Mouse (Mus musculus) liver, embryonic 15.5 days (tissue): ENCODE measurements around the gene Tomt. TPM values are rescaled to one million over a fixed set of nuclear protein-coding genes. Genes with fewer than 3 reads are reported as not detected.
A peak's percentile ranks its signal among the peaks of the same experiment; 100 is the strongest.

Experiments used
- ATAC-seq: fragments of 200-750 bp; cut with Nextera tagmentation; 2 replicates; pipeline ENCODE4 v1.8.0; 2017; ENCODE audit warnings: moderate number of reproducible peaks, mild to moderate bottlenecking, moderate library complexity; ENCODE audit not compliant: insufficient read depth
- H3K27ac ChIP-seq: fragments of 300-500 bp; sonication (generic); replicated peaks from 2 replicates; pipeline ENCODE4 v1.5.1; 2015; ENCODE audit warnings: mild to moderate bottlenecking, inconsistent platforms
- H3K27me3 ChIP-seq: fragments of 300-500 bp; sonication (generic); 2 replicates; pipeline ENCODE4 v1.6.1; 2015; ENCODE audit warnings: mild to moderate bottlenecking, inconsistent platforms
- H3K36me3 ChIP-seq: fragments of 300-500 bp; sonication (generic); replicated peaks from 2 replicates; pipeline ENCODE4 v1.6.1; 2015; ENCODE audit warnings: moderate library complexity, mild to moderate bottlenecking, inconsistent platforms
- H3K4me1 ChIP-seq: fragments of 300-500 bp; sonication (generic); replicated peaks from 2 replicates; pipeline ENCODE4 v1.6.1; 2015; ENCODE audit warnings: inconsistent platforms
- H3K4me2 ChIP-seq: fragments of 300-500 bp; sonication (generic); 2 replicates; pipeline ENCODE4 v1.6.1; 2015; ENCODE audit warnings: moderate library complexity, mild to moderate bottlenecking, inconsistent platforms
- H3K4me3 ChIP-seq: fragments of 300-500 bp; sonication (generic); replicated peaks from 2 replicates; pipeline ENCODE4 v1.5.1; 2015; ENCODE audit warnings: mild to moderate bottlenecking, inconsistent platforms
- H3K9ac ChIP-seq: fragments of 300-500 bp; sonication (generic); 2 replicates; pipeline ENCODE4 v1.6.1; 2015; ENCODE audit warnings: moderate library complexity, mild to moderate bottlenecking, inconsistent platforms
- H3K9me3 ChIP-seq: fragments of 300-500 bp; sonication (generic); replicated peaks from 2 replicates; pipeline ENCODE4 v1.6.1; 2016; ENCODE audit warnings: inconsistent platforms
- WGBS: fragments of 180-500 bp; shearing (Covaris S2); methylation state at CpG from one replicate; pipeline ENCODE4 v1.1.7; 2015; ENCODE audit warnings: mixed read lengths; ENCODE audit not compliant: insufficient replicate concordance; 5-methylcytosine and 5-hydroxymethylcytosine counted together
- polyA plus RNA-seq: library from polyadenylated mRNA; unstranded; fragments of >200 nt; fragmentation: Nextera tagmentation; extraction: Ambion mirVana; gene quantifications from 2 replicates; pipeline ENCODE4 v1.2.1, GENCODE M21; 2015

The Tomt gene
- polyA plus RNA-seq, 1 experiment from 2014 or later: 0.15 TPM

DNA sequence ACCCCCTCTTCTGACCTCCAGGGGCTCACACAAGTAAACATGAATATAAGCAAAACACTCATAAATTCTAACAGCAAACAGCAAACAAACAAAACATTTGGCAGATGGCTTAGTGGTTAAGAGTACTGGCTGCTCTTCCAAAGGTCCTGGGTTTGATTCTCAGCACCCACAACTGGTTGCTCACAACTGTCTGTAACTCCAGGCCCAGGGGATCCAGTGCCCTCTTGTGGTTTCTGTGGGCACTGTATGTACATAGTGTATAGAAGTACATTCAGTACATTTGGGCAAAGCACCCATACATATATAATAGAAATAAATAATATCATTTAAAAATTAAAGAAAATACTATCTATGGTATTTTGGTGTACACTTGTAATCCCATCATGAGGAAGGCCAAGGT, 3.3 kb downstream of the Tomt start:
- no peak overlapping the region for H3K4me2 ChIP-seq
- H3K36me3 ChIP-seq: peaks cover 20% of the 10 kb centered on the region
- no peak overlapping the region for H3K27ac ChIP-seq
- no peak overlapping the region for H3K4me3 ChIP-seq
- no peaks in the 10 kb centered on the region for H3K27me3 ChIP-seq
- ATAC-seq: no peak
- H3K9ac ChIP-seq: no peak overlapping the region
- H3K4me1 ChIP-seq: peaks cover 36% of the 10 kb centered on the region
- H3K9me3 ChIP-seq: no peaks in the 10 kb centered on the region

DNA sequence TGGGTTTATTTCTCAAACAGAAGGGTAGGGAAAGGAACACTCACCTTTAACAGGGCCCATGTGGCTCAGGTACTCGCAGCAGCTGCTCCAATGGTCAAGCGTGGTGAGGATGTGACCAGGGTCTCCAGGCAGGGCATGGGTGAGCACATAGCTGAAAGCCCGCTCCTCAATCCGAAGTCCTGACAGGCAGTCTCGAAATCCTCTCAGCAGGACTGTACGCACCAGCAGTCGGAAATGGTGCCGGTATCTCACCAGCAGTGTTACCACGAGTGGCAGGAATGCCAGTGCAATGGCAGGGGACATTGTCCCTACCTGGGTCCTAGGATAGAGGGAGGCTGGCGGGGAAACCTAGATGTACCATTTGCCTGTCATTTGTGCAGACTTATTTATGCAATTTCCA, 4.2 kb downstream of the Tomt start:
- Histone ChIP-seq H3K27ac (no peak overlapping the region), H3K4me1 (peaks cover 37% of the 10 kb centered on the region), H3K27me3 (no peaks in the 10 kb centered on the region), H3K4me3 (no peak overlapping the region), H3K9me3 (no peaks in the 10 kb centered on the region), H3K9ac (no peak overlapping the region), H3K4me2 (no peak overlapping the region), H3K36me3 (peaks cover 21% of the 10 kb centered on the region)
- no peak for ATAC-seq
- WGBS: 84% methylated on average over 10 of the region's 10 CpGs

- H3K4me1 ChIP-seq: peaks cover 34% of the 10 kb centered on the region
- H3K4me3 ChIP-seq: no peak overlapping the region
- 82% methylated on average over 16 of the region's 16 CpGs for WGBS
- H3K27me3 ChIP-seq: no peaks in the 10 kb centered on the region
- no peak for ATAC-seq
- no peak overlapping the region for H3K4me2 ChIP-seq
- no peaks in the 10 kb centered on the region for H3K9me3 ChIP-seq
- peaks cover 21% of the 10 kb centered on the region for H3K36me3 ChIP-seq
- no peak overlapping the region for H3K9ac ChIP-seq
- 0 out of 2 replicates have a peak overlapping the region, but pooled peaks have one; percentile 6 for H3K27ac ChIP-seq
Observed at GRCm38 (mm10) chr7:101900331-101901097, 5.6 kb downstream of the Tomt start.

GRCm38 (mm10) chr7:101896104-101897066, 9.8 kb downstream of the Tomt start:
- peak; percentile 97 for ATAC-seq
- under 1% methylated on average over 57 of the region's 57 CpGs for WGBS
- Histone ChIP-seq H3K27me3 (no peaks in the 10 kb centered on the region), H3K36me3 (peaks cover 14% of the 10 kb centered on the region; the same call in 1 of the 2 replicates), H3K4me1 (peaks cover 32% of the 10 kb centered on the region), H3K9ac (peak overlapping the region; percentile 69), H3K4me3 (peak overlapping the region; percentile 68), H3K9me3 (no peaks in the 10 kb centered on the region), H3K4me2 (peak overlapping the region; percentile 85), H3K27ac (peak overlapping the region; percentile 89)

DNA sequence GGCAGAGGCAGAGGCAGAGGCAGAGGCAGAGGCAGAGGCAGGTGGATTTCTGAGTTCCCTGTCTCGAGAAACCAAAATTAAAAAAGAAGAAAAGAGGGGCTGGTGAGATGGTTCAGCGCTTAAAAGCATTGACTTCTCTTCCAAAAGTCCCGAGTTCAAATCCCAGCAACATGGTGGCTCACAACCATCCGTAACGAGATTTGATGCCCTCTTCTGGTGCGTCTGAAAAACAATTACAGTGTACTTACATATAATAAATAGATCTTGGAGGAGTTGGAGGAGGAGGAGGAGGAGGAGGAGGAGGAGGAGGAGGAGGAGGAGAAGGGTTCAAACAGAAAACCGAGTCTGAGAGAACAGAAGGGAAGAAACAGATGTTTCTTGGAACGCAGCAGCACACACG, 10.5 kb downstream of the Tomt start:
- ATAC-seq: peak; percentile 0; the same call in 1 of the 2 replicates
- Histone ChIP-seq H3K9me3 (no peaks in the 10 kb centered on the region), H3K4me3 (peak overlapping the region; percentile 68), H3K27me3 (no peaks in the 10 kb centered on the region), H3K4me1 (peaks cover 32% of the 10 kb centered on the region), H3K27ac (peak overlapping the region; percentile 61), H3K4me2 (peak overlapping the region; percentile 85), H3K36me3 (peaks cover 14% of the 10 kb centered on the region; the same call in 1 of the 2 replicates), H3K9ac (peak overlapping the region; percentile 53; the same call in 1 of the 2 replicates)
- 29% methylated on average over 9 of the region's 9 CpGs for WGBS

GRCm38 (mm10) chr7:101888460-101888859, 17.7 kb downstream of the Tomt start:
- no peak overlapping the region for H3K27ac ChIP-seq
- H3K4me2 ChIP-seq: no peak overlapping the region
- no peaks in the 10 kb centered on the region for H3K9me3 ChIP-seq
- H3K4me3 ChIP-seq: no peak overlapping the region
- no peaks in the 10 kb centered on the region for H3K36me3 ChIP-seq
- no peak for ATAC-seq
- 60% methylated on average over 4 of the region's 4 CpGs for WGBS
- no peak overlapping the region for H3K9ac ChIP-seq
- H3K4me1 ChIP-seq: no peaks in the 10 kb centered on the region
- H3K27me3 ChIP-seq: peaks cover 6% of the 10 kb centered on the region

- ATAC-seq: no peak
- no peaks in the 10 kb centered on the region for H3K9me3 ChIP-seq
Observed at GRCm38 (mm10) chr7:101886274-101886673, 19.9 kb downstream of the Tomt start.

GRCm38 (mm10) chr7:101884160-101884559, 22.0 kb downstream of the Tomt start:
- no peaks in the 10 kb centered on the region for H3K36me3 ChIP-seq
- ATAC-seq: no peak
- H3K9me3 ChIP-seq: no peaks in the 10 kb centered on the region
- no peak overlapping the region for H3K9ac ChIP-seq
- no peak overlapping the region for H3K4me2 ChIP-seq
- no peak overlapping the region for H3K4me3 ChIP-seq
- H3K27ac ChIP-seq: no peak overlapping the region
- no peaks in the 10 kb centered on the region for H3K4me1 ChIP-seq
- WGBS: 82% methylated on average over 4 of the region's 4 CpGs
- H3K27me3 ChIP-seq: peaks cover 6% of the 10 kb centered on the region

More at GRCm38 (mm10) chr7:101886274-101886673, 19.9 kb downstream of the Tomt start:
- 76% methylated on average over 6 of the region's 6 CpGs for WGBS
- H3K4me2 ChIP-seq: no peak overlapping the region
- peaks cover 6% of the 10 kb centered on the region for H3K27me3 ChIP-seq
- no peak overlapping the region for H3K9ac ChIP-seq
- H3K36me3 ChIP-seq: no peaks in the 10 kb centered on the region
- no peak overlapping the region for H3K4me3 ChIP-seq
- H3K4me1 ChIP-seq: no peaks in the 10 kb centered on the region
- H3K27ac ChIP-seq: no peak overlapping the region

GRCm38 (mm10) chr7:101882413-101883154, 23.6 kb downstream of the Tomt start:
- Histone ChIP-seq H3K9me3 (no peaks in the 10 kb centered on the region), H3K4me2 (no peak overlapping the region), H3K27ac (no peak overlapping the region), H3K4me1 (no peaks in the 10 kb centered on the region), H3K9ac (no peak overlapping the region), H3K27me3 (no peaks in the 10 kb centered on the region), H3K36me3 (no peaks in the 10 kb centered on the region), H3K4me3 (no peak overlapping the region)
- no peak for ATAC-seq
- 53% methylated on average over 9 of the region's 9 CpGs for WGBS

GRCm38 (mm10) chr7:101880855-101881254, 25.3 kb downstream of the Tomt start:
- 50% methylated on average over 4 of the region's 4 CpGs for WGBS
- H3K36me3 ChIP-seq: no peaks in the 10 kb centered on the region
- H3K4me1 ChIP-seq: no peaks in the 10 kb centered on the region
- H3K9ac ChIP-seq: no peak overlapping the region
- H3K27ac ChIP-seq: no peak overlapping the region
- no peak overlapping the region for H3K4me3 ChIP-seq
- H3K4me2 ChIP-seq: no peak overlapping the region
- H3K27me3 ChIP-seq: no peaks in the 10 kb centered on the region
- H3K9me3 ChIP-seq: no peaks in the 10 kb centered on the region
- no peak for ATAC-seq
